Mouse (Mus musculus): Measurements from ENCODE around the gene Trmo.

- TF ChIP-seq MAX (IDR thresholded peaks at IDR 0.05; ENCODE audit: low read length): no peak
- TF ChIP-seq CTCF (IDR thresholded peaks at IDR 0.05 in 2 of 3, conservative IDR thresholded peaks at IDR 0.05 in 1 of 3; ENCODE audit: control insufficient read depth in 1 of 3, insufficient read depth in 1 of 3, low read depth in 2 of 3, low read length in 3 of 3, poor library complexity in 1 of 3, severe bottlenecking in 1 of 3): no peak
- no peak for TF ChIP-seq MAFK (IDR thresholded peaks at IDR 0.05; ENCODE audit: borderline replicate concordance, low read depth, low read length)
- no peak for TF ChIP-seq TBP (IDR thresholded peaks at IDR 0.05; ENCODE audit: low read depth, low read length)
- no peak for TF ChIP-seq HCFC1 (IDR thresholded peaks at IDR 0.05; ENCODE audit: low read depth, low read length)
- TF ChIP-seq ZMIZ1 (IDR thresholded peaks at IDR 0.05; ENCODE audit: low read depth, low read length): no peak
- TF ChIP-seq EP300 (IDR thresholded peaks at IDR 0.05; ENCODE audit: low read depth in 1 of 2, low read length in 2 of 2): no peak
- no peak for TF ChIP-seq BHLHE40 (IDR thresholded peaks at IDR 0.05; ENCODE audit: borderline replicate concordance, low read depth, low read length)
- no peak for TF ChIP-seq USF2 (IDR thresholded peaks at IDR 0.05; ENCODE audit: borderline replicate concordance in 1 of 2, insufficient read depth in 1 of 2, low read depth in 1 of 2, low read length in 2 of 2)
- no peak for TF ChIP-seq POLR2A (IDR thresholded peaks at IDR 0.05; ENCODE audit: control insufficient read depth in 1 of 2, insufficient read depth in 1 of 2, low read depth in 1 of 2, low read length in 2 of 2, poor library complexity in 1 of 2)
- TF ChIP-seq KAT2A (conservative IDR thresholded peaks at IDR 0.05; ENCODE audit: low read depth, low read length): no peak
- TF ChIP-seq ZNF384 (IDR thresholded peaks at IDR 0.05; ENCODE audit: low read depth, low read length): no peak
Observed at GRCm38 (mm10) chr4:46370406-46370805, 18.8 kb downstream of the Trmo start.
